Mouse (Mus musculus) heart, embryonic 11.5 days (tissue): Measurements from ENCODE around the gene Alb. TPM values are rescaled to one million over a fixed set of nuclear protein-coding genes. Genes with fewer than 3 reads are reported as not detected.
A peak's percentile ranks its signal among the peaks of the same experiment; 100 is the strongest.

Experiments
- ATAC-seq: fragments of 200-750 bp; cut with Nextera tagmentation; replicated peaks from 2 replicates; pipeline ENCODE4 v1.8.0; 2017; ENCODE audit warnings: moderate library complexity; ENCODE audit not compliant: insufficient number of reproducible peaks, low FRiP score, low TSS enrichment
- H3K27ac ChIP-seq: fragments of 300-500 bp; sonication (generic); 2 replicates; pipeline ENCODE4 v1.5.1; 2014; ENCODE audit warnings: mild to moderate bottlenecking, low read depth, low read length
- H3K27me3 ChIP-seq: fragments of 300-500 bp; sonication (generic); 2 replicates; pipeline ENCODE4 v1.6.1; 2014; ENCODE audit warnings: mild to moderate bottlenecking, low read length, mixed read lengths; ENCODE audit not compliant: control insufficient read depth, insufficient read depth
- H3K36me3 ChIP-seq: fragments of 300-500 bp; sonication (generic); 2 replicates; pipeline ENCODE4 v1.6.1; 2014; ENCODE audit warnings: mild to moderate bottlenecking, low read length, moderate library complexity, mixed read lengths; ENCODE audit not compliant: control insufficient read depth, insufficient read depth
- H3K4me1 ChIP-seq: fragments of 300-500 bp; sonication (generic); 2 replicates; pipeline ENCODE4 v1.6.1; 2014; ENCODE audit warnings: low read length; ENCODE audit not compliant: control insufficient read depth, insufficient read depth
- H3K4me2 ChIP-seq: fragments of 300-500 bp; sonication (generic); 2 replicates; pipeline ENCODE4 v1.6.1; 2014; ENCODE audit warnings: mild to moderate bottlenecking, moderate library complexity
- H3K4me3 ChIP-seq: fragments of 300-500 bp; sonication (generic); 2 replicates; pipeline ENCODE4 v1.5.1; 2014; ENCODE audit warnings: low read depth, low read length
- H3K9ac ChIP-seq: fragments of 300-500 bp; sonication (generic); 2 replicates; pipeline ENCODE4 v1.6.1; 2014; ENCODE audit warnings: mild to moderate bottlenecking, low read depth, low read length, moderate library complexity
- H3K9me3 ChIP-seq: fragments of 300-500 bp; sonication (generic); replicated peaks from 2 replicates; pipeline ENCODE4 v1.6.1; 2016; ENCODE audit warnings: low read length; ENCODE audit not compliant: control insufficient read depth
- WGBS: fragments of 180-500 bp; shearing (Covaris S2); extraction: QIAGEN DNeasy Blood & Tissue Kit; methylation state at CpG from one replicate; pipeline ENCODE4 v1.1.7; 2014; ENCODE audit not compliant: insufficient replicate concordance; 5-methylcytosine and 5-hydroxymethylcytosine counted together
- polyA plus RNA-seq: library from polyadenylated mRNA; unstranded; fragments of >200 nt; fragmentation: Nextera tagmentation; extraction: Ambion mirVana; gene quantifications from 2 replicates; pipeline ENCODE4 v1.2.1, GENCODE M21; 2014

Gene Alb
- polyA plus RNA-seq, 1 experiment from 2014 or later, result 18.6 TPM

GRCm38 (mm10) chr5:90477308-90478140 is 16.8 kb downstream of the Alb start:
- no peak for ATAC-seq
- Histone ChIP-seq H3K4me3 (no peak overlapping the region), H3K9ac (no peak overlapping the region), H3K4me2 (no peak overlapping the region), H3K9me3 (no peaks in the 10 kb centered on the region), H3K36me3 (no peaks in the 10 kb centered on the region), H3K27me3 (no peaks in the 10 kb centered on the region), H3K27ac (no peak overlapping the region), H3K4me1 (no peaks in the 10 kb centered on the region)
- WGBS, result 78% methylated on average over 7 of the region's 7 CpGs

GRCm38 (mm10) chr5:90478886-90479285 is 18.2 kb downstream of the Alb start:
- Histone ChIP-seq H3K4me1 (no peaks in the 10 kb centered on the region), H3K27me3 (no peaks in the 10 kb centered on the region), H3K36me3 (no peaks in the 10 kb centered on the region), H3K27ac (no peak overlapping the region), H3K9me3 (no peaks in the 10 kb centered on the region), H3K4me2 (no peak overlapping the region), H3K9ac (no peak overlapping the region), H3K4me3 (no peak overlapping the region)
- WGBS, result 75% methylated on average over 1 of the region's 1 CpGs
- ATAC-seq, result no peak

GRCm38 (mm10) chr5:90485597-90485996 is 24.9 kb downstream of the Alb start:
- Histone ChIP-seq H3K9me3 (no peaks in the 10 kb centered on the region), H3K4me3 (no peak overlapping the region), H3K9ac (no peak overlapping the region), H3K4me2 (no peak overlapping the region), H3K36me3 (no peaks in the 10 kb centered on the region), H3K27me3 (no peaks in the 10 kb centered on the region), H3K27ac (no peak overlapping the region), H3K4me1 (no peaks in the 10 kb centered on the region)
- no peak for ATAC-seq
- 85% methylated on average over 7 of the region's 7 CpGs for WGBS

- Histone ChIP-seq H3K4me2 (no peak overlapping the region), H3K9ac (no peak overlapping the region), H3K4me3 (no peak overlapping the region), H3K27me3 (no peaks in the 10 kb centered on the region), H3K27ac (no peak overlapping the region), H3K36me3 (no peaks in the 10 kb centered on the region), H3K9me3 (no peaks in the 10 kb centered on the region), H3K4me1 (no peaks in the 10 kb centered on the region)
- no peak for ATAC-seq
- WGBS, result 83% methylated on average over 7 of the region's 7 CpGs
Measured at GRCm38 (mm10) chr5:90488323-90488722, 27.6 kb downstream of the Alb start.

- H3K4me1 ChIP-seq, result no peaks in the 10 kb centered on the region
- no peaks in the 10 kb centered on the region for H3K36me3 ChIP-seq
- ATAC-seq, result no peak
- H3K27me3 ChIP-seq, result no peaks in the 10 kb centered on the region
- H3K9me3 ChIP-seq, result no peaks in the 10 kb centered on the region
- H3K4me3 ChIP-seq, result no peak within 1 kb of the TSS
- 84% methylated on average over 7 of the region's 7 CpGs for WGBS
- no peak within 1 kb of the TSS for H3K27ac ChIP-seq
- no peak within 1 kb of the TSS for H3K4me2 ChIP-seq
- no peak within 1 kb of the TSS for H3K9ac ChIP-seq
Measured at GRCm38 (mm10) chr5:90490518-90490917, 29.8 kb downstream of the Alb start, which contains the start of gene Afp. Gene Afp, plus strand, starts transcription at chr5:90490737.

GRCm38 (mm10) chr5:90492440-90492839 is 31.7 kb downstream of the Alb start:
- 73% methylated on average over 9 of the region's 9 CpGs for WGBS

GRCm38 (mm10) chr5:90494308-90494707 is 33.6 kb downstream of the Alb start:
- H3K27me3 ChIP-seq, result no peaks in the 10 kb centered on the region
- H3K4me2 ChIP-seq, result no peak overlapping the region
- WGBS, result 91% methylated on average over 4 of the region's 4 CpGs
- no peaks in the 10 kb centered on the region for H3K9me3 ChIP-seq
- no peaks in the 10 kb centered on the region for H3K4me1 ChIP-seq
- H3K9ac ChIP-seq, result no peak overlapping the region
- no peak for ATAC-seq
- H3K27ac ChIP-seq, result no peak overlapping the region
- H3K36me3 ChIP-seq, result no peaks in the 10 kb centered on the region
- H3K4me3 ChIP-seq, result no peak overlapping the region

More at GRCm38 (mm10) chr5:90492440-90492839, 31.7 kb downstream of the Alb start:
- H3K27ac ChIP-seq, result no peak overlapping the region
- no peaks in the 10 kb centered on the region for H3K27me3 ChIP-seq
- H3K4me2 ChIP-seq, result peak overlapping the region; percentile 31; the same call in 1 of the 2 replicates
- ATAC-seq, result no peak
- H3K9me3 ChIP-seq, result no peaks in the 10 kb centered on the region
- no peaks in the 10 kb centered on the region for H3K4me1 ChIP-seq
- no peak overlapping the region for H3K4me3 ChIP-seq
- no peaks in the 10 kb centered on the region for H3K36me3 ChIP-seq
- H3K9ac ChIP-seq, result no peak overlapping the region

- Histone ChIP-seq H3K4me3 (no peak overlapping the region), H3K9me3 (no peaks in the 10 kb centered on the region), H3K4me1 (no peaks in the 10 kb centered on the region), H3K36me3 (no peaks in the 10 kb centered on the region), H3K9ac (no peak overlapping the region), H3K4me2 (no peak overlapping the region), H3K27ac (no peak overlapping the region), H3K27me3 (no peaks in the 10 kb centered on the region)
- WGBS, result 80% methylated on average over 7 of the region's 7 CpGs
- ATAC-seq, result no peak
Measured at GRCm38 (mm10) chr5:90499509-90499908, 38.8 kb downstream of the Alb start.

- no peak for ATAC-seq
- 3% methylated on average over 6 of the region's 6 CpGs for WGBS
Measured at GRCm38 (mm10) chr5:90500714-90501113, 40.0 kb downstream of the Alb start.

More at GRCm38 (mm10) chr5:90500714-90501113, 40.0 kb downstream of the Alb start:
- H3K9me3 ChIP-seq, result no peaks in the 10 kb centered on the region
- H3K27me3 ChIP-seq, result no peaks in the 10 kb centered on the region
- no peak overlapping the region for H3K4me3 ChIP-seq
- no peaks in the 10 kb centered on the region for H3K36me3 ChIP-seq
- no peak overlapping the region for H3K9ac ChIP-seq
- H3K27ac ChIP-seq, result no peak overlapping the region
- no peaks in the 10 kb centered on the region for H3K4me1 ChIP-seq
- H3K4me2 ChIP-seq, result no peak overlapping the region
